Mouse (Mus musculus): ENCODE results near the gene Srgap1. TPM values are rescaled to one million over a fixed set of nuclear protein-coding genes. Genes with fewer than 3 reads are reported as not detected.

Gene Srgap1
- polyA plus RNA-seq, 1 experiment from 2014 or later, result 16.4 TPM

DNA sequence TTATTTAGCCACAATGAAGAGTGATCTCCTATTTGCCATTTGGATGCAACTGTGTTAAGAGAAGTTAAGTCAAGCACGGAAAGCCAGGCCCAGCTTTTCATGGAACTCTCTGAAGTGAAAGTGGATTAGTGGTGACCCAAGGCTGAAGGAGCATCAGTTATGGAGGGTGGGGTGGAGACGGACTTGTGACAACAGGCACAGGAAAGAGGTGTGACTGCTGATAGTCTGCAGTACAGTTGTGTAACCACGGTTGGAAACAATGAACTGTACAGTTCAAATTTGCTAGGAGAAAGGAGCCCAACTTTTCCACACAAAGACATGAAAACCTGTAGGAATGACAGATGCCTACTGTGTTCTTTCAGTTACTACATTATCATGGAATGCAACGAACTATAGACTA lies 60.1 kb downstream of the Srgap1 start:
- no peak overlapping the region for H3K9ac ChIP-seq
- H3K4me2 ChIP-seq, result no peak overlapping the region
- no peaks in the 10 kb centered on the region for H3K9me3 ChIP-seq (replicated peaks)
- H3K27ac ChIP-seq, result no peak overlapping the region
- no peak for ATAC-seq (replicated peaks; ENCODE audit: low FRiP score)
- H3K36me3 ChIP-seq, result no peaks in the 10 kb centered on the region
- H3K27me3 ChIP-seq, result no peaks in the 10 kb centered on the region
- no peak overlapping the region for H3K4me3 ChIP-seq (replicated peaks)
- 88% methylated on average over 4 of the region's 4 CpGs for WGBS
- peaks cover 20% of the 10 kb centered on the region for H3K4me1 ChIP-seq

DNA sequence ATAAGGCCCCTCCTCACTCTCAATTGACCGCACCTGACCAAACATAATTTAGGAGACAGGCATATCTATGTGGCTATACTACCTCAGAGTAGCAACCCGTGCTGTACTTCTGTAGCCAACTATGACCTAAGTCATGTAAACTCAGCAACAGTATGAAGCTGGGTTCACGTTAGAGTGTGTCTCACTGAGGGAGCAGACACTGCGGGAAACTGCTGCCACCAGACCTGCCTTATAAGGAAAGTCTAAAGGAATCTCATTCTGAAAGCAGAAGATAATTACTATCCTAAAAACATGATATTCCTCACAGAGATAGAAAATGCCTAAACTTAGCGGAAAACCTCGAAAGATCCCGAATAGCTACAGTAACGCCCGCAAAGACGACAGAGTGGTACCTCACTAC lies 62.2 kb downstream of the Srgap1 start:
- Histone ChIP-seq H3K4me3 (replicated peaks) (no peak overlapping the region), H3K4me1 (peaks cover 20% of the 10 kb centered on the region), H3K27me3 (no peaks in the 10 kb centered on the region), H3K9me3 (replicated peaks) (no peaks in the 10 kb centered on the region), H3K36me3 (no peaks in the 10 kb centered on the region), H3K9ac (no peak overlapping the region), H3K4me2 (no peak overlapping the region), H3K27ac (no peak overlapping the region)
- WGBS, result 85% methylated on average over 10 of the region's 10 CpGs
- 0 out of 2 replicates have a peak, but pooled peaks have one; percentile 6 for ATAC-seq (replicated peaks; ENCODE audit: low FRiP score)

GRCm38 (mm10) chr10:121983993-121984610 lies 63.0 kb downstream of the Srgap1 start:
- peak; percentile 74 for ATAC-seq (replicated peaks; ENCODE audit: low FRiP score)
- Histone ChIP-seq H3K9ac (no peak overlapping the region), H3K4me1 (peaks cover 20% of the 10 kb centered on the region), H3K4me2 (no peak overlapping the region), H3K36me3 (no peaks in the 10 kb centered on the region), H3K4me3 (replicated peaks) (no peak overlapping the region), H3K27me3 (no peaks in the 10 kb centered on the region), H3K27ac (no peak overlapping the region), H3K9me3 (replicated peaks) (no peaks in the 10 kb centered on the region)
- WGBS, result 36% methylated on average over 10 of the region's 10 CpGs

GRCm38 (mm10) chr10:121975330-121975729 lies 71.8 kb downstream of the Srgap1 start:
- no peak overlapping the region for H3K27ac ChIP-seq
- H3K4me1 ChIP-seq, result peaks cover 26% of the 10 kb centered on the region
- 0 out of 2 replicates have a peak, but pooled peaks have one; percentile 23 for ATAC-seq (replicated peaks; ENCODE audit: low FRiP score)
- WGBS, result 70% methylated on average over 6 of the region's 6 CpGs
- no peaks in the 10 kb centered on the region for H3K9me3 ChIP-seq (replicated peaks)
- no peak overlapping the region for H3K9ac ChIP-seq
- H3K27me3 ChIP-seq, result no peaks in the 10 kb centered on the region
- H3K4me2 ChIP-seq, result no peak overlapping the region
- no peaks in the 10 kb centered on the region for H3K36me3 ChIP-seq
- no peak overlapping the region for H3K4me3 ChIP-seq (replicated peaks)

- no peak overlapping the region for H3K9ac ChIP-seq
- no peak for ATAC-seq (replicated peaks; ENCODE audit: low FRiP score)
- H3K4me2 ChIP-seq, result no peak overlapping the region
- H3K9me3 ChIP-seq (replicated peaks), result no peaks in the 10 kb centered on the region
- H3K4me3 ChIP-seq (replicated peaks), result no peak overlapping the region
- no peak overlapping the region for H3K27ac ChIP-seq
- peaks cover 26% of the 10 kb centered on the region for H3K4me1 ChIP-seq
- no peaks in the 10 kb centered on the region for H3K36me3 ChIP-seq
- H3K27me3 ChIP-seq, result no peaks in the 10 kb centered on the region
- WGBS, result 81% methylated on average over 4 of the region's 4 CpGs
Observed at GRCm38 (mm10) chr10:121974591-121974990, 72.5 kb downstream of the Srgap1 start.

GRCm38 (mm10) chr10:121973281-121973680 lies 73.8 kb downstream of the Srgap1 start:
- H3K9me3 ChIP-seq (replicated peaks), result no peaks in the 10 kb centered on the region
- H3K9ac ChIP-seq, result no peak overlapping the region
- 92% methylated on average over 7 of the region's 7 CpGs for WGBS
- H3K27me3 ChIP-seq, result no peaks in the 10 kb centered on the region
- peaks cover 26% of the 10 kb centered on the region for H3K4me1 ChIP-seq
- H3K27ac ChIP-seq, result no peak overlapping the region
- no peaks in the 10 kb centered on the region for H3K36me3 ChIP-seq
- H3K4me3 ChIP-seq (replicated peaks), result no peak overlapping the region
- no peak overlapping the region for H3K4me2 ChIP-seq
- ATAC-seq (replicated peaks; ENCODE audit: low FRiP score), result no peak

- H3K4me3 ChIP-seq (replicated peaks), result no peak overlapping the region
- ATAC-seq (replicated peaks; ENCODE audit: low FRiP score), result no peak
- peaks cover 31% of the 10 kb centered on the region for H3K4me1 ChIP-seq
- no peaks in the 10 kb centered on the region for H3K9me3 ChIP-seq (replicated peaks)
- no peaks in the 10 kb centered on the region for H3K27me3 ChIP-seq
- no peaks in the 10 kb centered on the region for H3K36me3 ChIP-seq
- H3K4me2 ChIP-seq, result no peak overlapping the region
- peak overlapping the region; percentile 55 for H3K27ac ChIP-seq
- no peak overlapping the region for H3K9ac ChIP-seq
- 77% methylated on average over 10 of the region's 10 CpGs for WGBS
Observed at GRCm38 (mm10) chr10:121972249-121972892, 74.7 kb downstream of the Srgap1 start.

DNA sequence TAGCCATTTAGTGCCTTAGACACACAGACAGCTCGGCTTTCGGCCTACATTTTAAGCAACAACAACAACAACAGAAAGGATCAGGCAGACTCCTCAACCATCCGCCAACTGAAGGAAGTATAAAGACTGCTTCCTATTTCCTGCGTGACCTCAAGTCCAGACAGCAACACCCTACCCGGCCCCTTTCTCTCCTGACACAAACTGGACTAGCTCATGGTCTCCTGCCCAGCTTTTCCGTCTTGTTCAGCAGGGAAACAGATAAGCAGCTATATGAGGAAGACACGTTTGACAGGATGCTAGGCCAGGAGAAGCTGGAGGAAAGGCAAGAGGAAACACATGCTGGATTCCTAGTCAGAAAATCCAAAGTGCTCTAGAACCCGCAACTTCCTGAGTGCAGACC lies 75.5 kb downstream of the Srgap1 start:
- WGBS, result 59% methylated on average over 8 of the region's 8 CpGs
- Histone ChIP-seq H3K4me1 (peaks cover 31% of the 10 kb centered on the region), H3K4me3 (replicated peaks) (no peak overlapping the region), H3K27me3 (no peaks in the 10 kb centered on the region), H3K4me2 (no peak overlapping the region), H3K9ac (no peak overlapping the region), H3K27ac (peak overlapping the region; percentile 55), H3K9me3 (replicated peaks) (no peaks in the 10 kb centered on the region), H3K36me3 (no peaks in the 10 kb centered on the region)
- ATAC-seq (replicated peaks; ENCODE audit: low FRiP score), result no peak

- H3K4me2 ChIP-seq, result no peak overlapping the region
- no peak for ATAC-seq (replicated peaks; ENCODE audit: low FRiP score)
- WGBS, result 63% methylated on average over 6 of the region's 6 CpGs
Observed at GRCm38 (mm10) chr10:121970912-121971311, 76.2 kb downstream of the Srgap1 start.

DNA sequence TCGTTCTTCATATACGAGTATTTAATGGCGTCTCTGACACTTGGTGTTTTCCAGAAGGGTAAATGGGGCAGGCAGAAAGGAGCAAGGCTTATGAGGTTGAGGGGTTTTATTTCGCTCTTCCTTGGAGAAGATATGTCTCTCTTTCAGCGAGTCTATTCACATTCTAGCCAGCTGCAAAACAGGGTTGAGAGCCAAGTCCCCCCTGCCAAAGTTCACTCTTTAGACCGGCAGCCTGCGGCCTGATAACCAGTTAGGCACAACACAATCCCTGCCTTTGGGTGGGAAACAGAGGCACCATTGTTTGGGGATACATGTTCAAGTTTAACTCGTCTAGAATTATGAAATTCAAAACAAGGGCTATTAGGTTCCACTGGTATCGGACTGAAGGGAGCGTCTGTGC lies 83.0 kb downstream of the Srgap1 start:
- no peak overlapping the region for H3K4me2 ChIP-seq
- no peaks in the 10 kb centered on the region for H3K27me3 ChIP-seq
- WGBS, result 86% methylated on average over 10 of the region's 10 CpGs
- H3K36me3 ChIP-seq, result no peaks in the 10 kb centered on the region
- no peak overlapping the region for H3K27ac ChIP-seq
- H3K9me3 ChIP-seq (replicated peaks), result no peaks in the 10 kb centered on the region
- no peak overlapping the region for H3K4me3 ChIP-seq (replicated peaks)
- H3K4me1 ChIP-seq, result peaks cover 17% of the 10 kb centered on the region
- no peak for ATAC-seq (replicated peaks; ENCODE audit: low FRiP score)
- H3K9ac ChIP-seq, result no peak overlapping the region

More at GRCm38 (mm10) chr10:121970912-121971311, 76.2 kb downstream of the Srgap1 start:
- Histone ChIP-seq H3K36me3 (no peaks in the 10 kb centered on the region), H3K9ac (no peak overlapping the region), H3K27me3 (no peaks in the 10 kb centered on the region), H3K4me3 (replicated peaks) (no peak overlapping the region), H3K27ac (peak overlapping the region; percentile 55; the same call in 1 of the 2 replicates), H3K4me1 (peaks cover 31% of the 10 kb centered on the region), H3K9me3 (replicated peaks) (no peaks in the 10 kb centered on the region)

- H3K27me3 ChIP-seq, result no peaks in the 10 kb centered on the region
- no peak overlapping the region for H3K4me2 ChIP-seq
- H3K9me3 ChIP-seq (replicated peaks), result no peaks in the 10 kb centered on the region
- no peaks in the 10 kb centered on the region for H3K36me3 ChIP-seq
- H3K27ac ChIP-seq, result no peak overlapping the region
- 0 out of 2 replicates have a peak, but pooled peaks have one; percentile 43 for ATAC-seq (replicated peaks; ENCODE audit: low FRiP score)
- H3K9ac ChIP-seq, result no peak overlapping the region
- 34% methylated on average over 4 of the region's 4 CpGs for whole genome bisulfite sequencing
- no peak overlapping the region for H3K4me3 ChIP-seq (replicated peaks)
- H3K4me1 ChIP-seq, result peaks cover 13% of the 10 kb centered on the region
Observed at GRCm38 (mm10) chr10:121962053-121962452, 85.1 kb downstream of the Srgap1 start.

GRCm38 (mm10) chr10:121961121-121961893 lies 85.8 kb downstream of the Srgap1 start:
- no peaks in the 10 kb centered on the region for H3K9me3 ChIP-seq (replicated peaks)
- peaks cover 18% of the 10 kb centered on the region for H3K4me1 ChIP-seq
- WGBS, result 32% methylated on average over 11 of the region's 11 CpGs
- H3K27me3 ChIP-seq, result no peaks in the 10 kb centered on the region
- 0 out of 2 replicates have a peak overlapping the region, but pooled peaks have one; percentile 48 for H3K27ac ChIP-seq
- no peak for ATAC-seq (replicated peaks; ENCODE audit: low FRiP score)
- no peaks in the 10 kb centered on the region for H3K36me3 ChIP-seq
- no peak overlapping the region for H3K4me3 ChIP-seq (replicated peaks)
- no peak overlapping the region for H3K9ac ChIP-seq
- H3K4me2 ChIP-seq, result no peak overlapping the region
